Comparison of ENCODE assay signal across 24 mouse cellular contexts in genomic region chr2:131200710-131201109, GRCm38 (mm10).
"Had no signal": no experiment of that assay in that cellular context is flagged by ENCODE, and none has a peak within 500 bp of the region (broad histone marks: within the 10 kb centered on the region; RNA-seq: fewer than 3 reads in every experiment).

No protein-coding gene starts in this region.

- H3K4me2 ChIP-seq: heart, embryonic 11.5 days; heart, embryonic 13.5 days; heart, embryonic 15.5 days; hindbrain, embryonic 14.5 days; intestine, embryonic 15.5 days; kidney, embryonic 15.5 days; limb, embryonic 12.5 days; liver, embryonic 13.5 days had no signal

- H3K36me3 ChIP-seq: intestine, embryonic 15.5 days had no signal

- H3K4me3 ChIP-seq: heart, adult 2 months; heart, embryonic 13.5 days; heart, embryonic 15.5 days; intestine, embryonic 15.5 days; kidney, embryonic 15.5 days; left cerebral cortex, adult 2 months; limb, embryonic 10.5 days; limb, embryonic 12.5 days; liver, embryonic 13.5 days had no signal

- H3K9me3 ChIP-seq: heart, embryonic 13.5 days; heart, embryonic 15.5 days; intestine, embryonic 15.5 days; kidney, embryonic 15.5 days; limb, embryonic 10.5 days; limb, embryonic 12.5 days; liver, embryonic 13.5 days had no signal

- H3K27ac ChIP-seq: heart, adult 2 months; heart, embryonic 13.5 days; heart, embryonic 15.5 days; hindbrain, embryonic 14.5 days; intestine, embryonic 15.5 days; kidney, embryonic 15.5 days; kidney, postnatal 0 days; left cerebral cortex, adult 2 months; limb, embryonic 10.5 days; limb, embryonic 12.5 days had no signal

- H3K27me3 ChIP-seq: heart, embryonic 13.5 days; heart, embryonic 15.5 days; intestine, embryonic 15.5 days; kidney, embryonic 15.5 days; limb, embryonic 12.5 days; liver, embryonic 13.5 days had no signal

- H3K9ac ChIP-seq: heart, embryonic 13.5 days; heart, embryonic 15.5 days; hindbrain, embryonic 14.5 days; intestine, embryonic 15.5 days; kidney, embryonic 15.5 days; limb, embryonic 12.5 days; liver, embryonic 13.5 days had no signal

- ATAC-seq: hindbrain, embryonic 16.5 days; inflammation-experienced regulatory T-cells, adult 6 months; intestine, embryonic 15.5 days; intestine, postnatal 0 days had no signal

- DNase-seq: gastrocnemius, postnatal 14 days; gastrocnemius, postnatal 36 days; heart, adult 11 months; heart, adult 2 months; heart, postnatal 14 days; heart, postnatal 36 days; kidney, adult 9 months; kidney, postnatal 14 days; kidney, postnatal 36 days; layer of hippocampus, adult 9-11 months; liver, embryonic 13.5 days had no signal
